Mouse (Mus musculus): ENCODE measurements around the gene Olfr56. TPM values are rescaled to one million over a fixed set of nuclear protein-coding genes. Genes with fewer than 3 reads are reported as not detected.
"Not testable (repeated sequence)": the region's sequence is repeated elsewhere in the genome, so short reads cannot be mapped to it uniquely, and the experiment has no call there.

Gene Olfr56
- polyA plus RNA-seq (2014; fragmentation: Nextera tagmentation; extraction: Ambion mirVana), result not detected in 2 replicates

DNA sequence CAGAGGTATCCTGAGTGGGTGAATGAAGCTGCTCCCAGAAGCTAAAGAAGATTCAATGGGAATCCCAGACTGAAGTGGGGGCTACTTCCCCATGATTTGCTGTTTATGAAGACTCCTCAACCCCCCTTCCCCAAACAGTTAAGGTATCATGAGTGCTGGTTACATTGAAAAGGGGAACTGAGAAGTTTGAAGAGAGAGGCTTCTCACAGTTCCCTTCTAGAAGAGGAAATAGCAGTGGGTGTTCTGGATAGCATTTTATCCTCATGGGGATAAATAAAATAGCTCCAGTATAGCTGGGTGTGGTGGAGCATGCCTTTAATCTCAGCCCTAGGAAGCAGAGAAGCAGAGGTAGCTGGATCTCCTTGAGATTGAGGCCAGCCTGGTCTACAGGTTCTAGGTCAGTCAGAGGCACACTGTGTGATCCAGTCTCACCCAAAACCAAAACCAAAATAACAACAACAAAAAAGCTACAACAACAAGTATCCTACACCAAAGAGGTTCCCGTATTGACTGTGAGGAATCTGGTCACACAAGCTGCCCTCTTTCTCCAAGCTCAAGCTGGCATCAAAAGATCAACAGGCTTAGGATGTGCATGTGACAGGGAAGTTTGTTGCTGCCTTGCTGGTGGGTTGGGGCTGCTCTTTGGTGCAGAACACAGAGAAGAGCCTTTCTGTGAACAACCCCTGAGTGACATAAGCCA, at the start of gene Olfr56:
Olfr56 (plus strand) TSS at position 650 of the 700 bp plus-strand sequence.
- not testable (repeated sequence) for H3K36me3 ChIP-seq (ENCODE audit: control insufficient read depth, insufficient read depth, low read length); H3K9ac ChIP-seq (ENCODE audit: low read length); H3K27me3 ChIP-seq (ENCODE audit: control insufficient read depth, insufficient read depth, low read length); ATAC-seq (replicated peaks; ENCODE audit: low FRiP score); H3K4me1 ChIP-seq (replicated peaks; ENCODE audit: control insufficient read depth, insufficient read depth, low read length); DNase-seq (ENCODE audit: low spot score); H3K4me3 ChIP-seq (ENCODE audit: low read depth, low read length); H3K27ac ChIP-seq (ENCODE audit: low read depth, low read length); H3K4me2 ChIP-seq (ENCODE audit: low read depth, low read length, severe bottlenecking); H3K9me3 ChIP-seq (ENCODE audit: control insufficient read depth, low read length)
- WGBS, result no CpG with 5 or more reads among the region's 1 CpGs

DNA sequence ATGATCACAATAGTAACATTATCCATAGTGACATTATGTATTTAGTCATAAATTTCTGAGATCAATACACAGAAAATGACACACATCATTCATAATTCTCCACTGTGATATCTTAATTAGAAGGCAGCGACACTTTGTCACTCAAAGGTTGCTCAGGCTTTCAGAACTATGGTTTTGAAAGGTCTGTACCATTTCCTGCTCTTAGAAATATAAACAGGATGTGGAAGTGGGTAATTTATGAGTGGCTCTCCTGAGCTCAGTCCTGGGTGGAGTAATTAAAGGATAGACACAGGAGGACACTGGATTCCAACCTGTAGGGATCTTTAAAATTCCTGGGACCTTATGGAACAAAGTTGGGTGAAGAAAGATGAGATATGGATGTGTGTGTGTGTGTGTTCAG, 45.3 kb upstream of the Olfr56 start:
- not testable (repeated sequence) for H3K4me3 ChIP-seq (ENCODE audit: low read depth, low read length); H3K27me3 ChIP-seq (ENCODE audit: control insufficient read depth, insufficient read depth, low read length); H3K4me1 ChIP-seq (replicated peaks; ENCODE audit: control insufficient read depth, insufficient read depth, low read length); H3K36me3 ChIP-seq (ENCODE audit: control insufficient read depth, insufficient read depth, low read length); H3K9ac ChIP-seq (ENCODE audit: low read length); H3K4me2 ChIP-seq (ENCODE audit: low read depth, low read length, severe bottlenecking); H3K27ac ChIP-seq (ENCODE audit: low read depth, low read length); DNase-seq (ENCODE audit: low spot score); ATAC-seq (replicated peaks; ENCODE audit: low FRiP score); H3K9me3 ChIP-seq (ENCODE audit: control insufficient read depth, low read length)
- WGBS, result 78% methylated on average over 1 of the region's 1 CpGs

DNA sequence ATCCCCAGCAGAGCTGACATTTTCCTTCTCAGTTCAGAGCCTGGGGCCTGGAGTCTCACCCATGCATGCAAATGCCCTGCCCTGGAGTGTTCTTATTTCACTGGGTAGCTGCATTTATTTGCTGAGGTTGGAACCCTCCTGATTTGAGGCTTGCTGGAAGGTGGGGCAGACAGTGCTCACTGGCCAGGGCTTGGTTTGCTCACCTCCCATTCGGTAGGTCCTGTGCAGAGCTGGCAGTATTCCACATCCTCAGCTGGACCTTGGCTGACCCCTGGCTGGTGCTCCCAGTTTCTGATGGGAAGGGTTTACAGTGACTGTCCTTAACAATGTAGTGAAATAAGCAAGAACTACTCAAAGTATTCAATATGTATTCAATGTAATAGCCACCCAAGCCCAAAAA, 44.8 kb upstream of the Olfr56 start:
- H3K9ac ChIP-seq (ENCODE audit: low read length); H3K9me3 ChIP-seq (ENCODE audit: control insufficient read depth, low read length); ATAC-seq (replicated peaks; ENCODE audit: low FRiP score); DNase-seq (ENCODE audit: low spot score); H3K4me1 ChIP-seq (replicated peaks; ENCODE audit: control insufficient read depth, insufficient read depth, low read length); H3K4me3 ChIP-seq (ENCODE audit: low read depth, low read length); H3K4me2 ChIP-seq (ENCODE audit: low read depth, low read length, severe bottlenecking); H3K27me3 ChIP-seq (ENCODE audit: control insufficient read depth, insufficient read depth, low read length); H3K36me3 ChIP-seq (ENCODE audit: control insufficient read depth, insufficient read depth, low read length); H3K27ac ChIP-seq (ENCODE audit: low read depth, low read length): not testable (repeated sequence)
- WGBS, result 86% methylated on average over 1 of the region's 1 CpGs

DNA sequence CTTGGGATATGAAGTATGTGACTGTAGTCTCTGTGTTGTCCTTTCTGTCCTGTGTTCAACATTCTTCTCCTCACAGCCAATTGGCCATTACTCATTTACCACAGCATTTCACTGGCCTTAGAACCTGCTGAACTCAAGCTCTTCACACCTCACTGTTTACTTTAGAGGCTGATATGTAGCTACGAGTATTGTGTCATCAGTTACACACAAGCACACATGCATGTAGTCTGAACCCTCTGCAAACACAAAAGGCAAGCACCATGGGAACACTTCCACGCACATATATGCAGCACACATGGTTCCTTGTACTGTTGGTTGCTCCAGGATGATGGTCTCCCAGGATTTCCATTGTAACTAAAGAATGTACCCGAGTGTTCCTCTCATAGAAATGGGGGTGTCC, 43.4 kb upstream of the Olfr56 start:
- H3K4me1 ChIP-seq (replicated peaks; ENCODE audit: control insufficient read depth, insufficient read depth, low read length); H3K27me3 ChIP-seq (ENCODE audit: control insufficient read depth, insufficient read depth, low read length); H3K9ac ChIP-seq (ENCODE audit: low read length); H3K4me2 ChIP-seq (ENCODE audit: low read depth, low read length, severe bottlenecking); H3K4me3 ChIP-seq (ENCODE audit: low read depth, low read length); H3K36me3 ChIP-seq (ENCODE audit: control insufficient read depth, insufficient read depth, low read length); H3K9me3 ChIP-seq (ENCODE audit: control insufficient read depth, low read length); H3K27ac ChIP-seq (ENCODE audit: low read depth, low read length); DNase-seq (ENCODE audit: low spot score); ATAC-seq (replicated peaks; ENCODE audit: low FRiP score): not testable (repeated sequence)
- no CpG with 5 or more reads among the region's 3 CpGs for WGBS

DNA sequence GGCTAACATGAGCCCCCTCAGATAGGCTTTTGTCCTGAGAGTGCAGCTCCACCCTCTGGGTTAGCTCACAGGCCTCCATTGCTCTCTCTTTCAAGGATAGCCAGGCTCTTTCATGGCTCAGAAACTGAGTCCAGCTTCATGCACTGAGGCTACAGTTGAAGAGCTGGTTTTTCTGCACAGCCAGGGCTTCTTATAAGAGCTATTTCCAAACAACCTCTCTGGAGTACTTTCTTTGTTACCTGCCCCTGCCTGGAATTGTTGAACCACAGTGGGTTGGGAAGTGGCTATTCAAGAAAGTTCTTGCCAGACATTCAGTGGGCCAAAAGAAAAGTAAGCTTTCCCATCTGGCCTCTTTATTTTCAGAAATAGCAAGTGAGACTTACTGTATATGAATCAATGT, 39.4 kb upstream of the Olfr56 start:
- not testable (repeated sequence) for H3K27me3 ChIP-seq (ENCODE audit: control insufficient read depth, insufficient read depth, low read length); DNase-seq (ENCODE audit: low spot score); H3K4me3 ChIP-seq (ENCODE audit: low read depth, low read length); H3K27ac ChIP-seq (ENCODE audit: low read depth, low read length); H3K9ac ChIP-seq (ENCODE audit: low read length); ATAC-seq (replicated peaks; ENCODE audit: low FRiP score); H3K9me3 ChIP-seq (ENCODE audit: control insufficient read depth, low read length); H3K4me1 ChIP-seq (replicated peaks; ENCODE audit: control insufficient read depth, insufficient read depth, low read length); H3K4me2 ChIP-seq (ENCODE audit: low read depth, low read length, severe bottlenecking); H3K36me3 ChIP-seq (ENCODE audit: control insufficient read depth, insufficient read depth, low read length)

DNA sequence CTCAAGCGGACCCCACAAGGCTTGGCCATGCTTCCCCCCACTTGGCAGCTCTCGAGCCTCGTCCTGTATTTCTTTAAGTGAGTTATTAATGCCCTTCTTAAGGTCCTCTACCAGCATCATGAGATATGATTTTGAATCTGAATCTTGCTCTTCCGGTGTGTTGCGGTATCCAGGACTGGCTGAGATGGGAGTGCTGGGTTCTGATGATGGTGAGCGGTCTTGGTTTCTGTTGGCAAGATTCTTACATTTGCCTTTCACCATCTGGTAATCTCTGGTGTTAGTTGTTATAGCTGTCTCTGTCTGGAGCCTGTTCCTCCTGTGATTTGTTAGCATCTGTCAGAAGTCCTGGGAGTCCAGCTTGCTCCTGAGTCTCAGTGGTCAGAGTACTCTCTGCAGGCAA, 32.6 kb upstream of the Olfr56 start, which contains the start of gene Psme2b:
Psme2b (minus strand) TSS at position 101 of the 400 bp plus-strand sequence.
- 94% methylated on average over 6 of the region's 6 CpGs for WGBS

DNA sequence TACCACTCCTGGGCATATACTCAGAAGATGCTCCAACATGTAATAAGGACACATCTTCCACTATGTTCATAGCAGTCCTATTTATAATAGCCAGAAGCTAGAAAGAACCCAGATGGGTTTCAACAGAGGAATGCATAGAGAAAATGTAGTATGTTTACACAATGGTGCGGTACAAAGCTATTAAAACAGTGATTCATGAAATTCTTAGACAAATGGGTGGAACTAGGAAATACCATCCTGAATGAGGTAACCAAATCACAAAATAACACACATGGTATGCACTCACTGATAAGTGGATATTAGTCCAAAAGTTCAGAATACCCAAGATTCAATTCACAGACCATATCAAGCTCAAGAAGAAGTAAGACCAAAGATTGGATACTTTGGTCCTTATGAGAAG, 4.0 kb upstream of the Olfr56 start:
- WGBS, result no CpG with 5 or more reads among the region's 1 CpGs
- H3K9ac ChIP-seq (ENCODE audit: low read length); DNase-seq (ENCODE audit: low spot score); H3K4me3 ChIP-seq (ENCODE audit: low read depth, low read length); H3K27me3 ChIP-seq (ENCODE audit: control insufficient read depth, insufficient read depth, low read length); H3K9me3 ChIP-seq (ENCODE audit: control insufficient read depth, low read length); H3K4me2 ChIP-seq (ENCODE audit: low read depth, low read length, severe bottlenecking); H3K27ac ChIP-seq (ENCODE audit: low read depth, low read length); ATAC-seq (replicated peaks; ENCODE audit: low FRiP score); H3K4me1 ChIP-seq (replicated peaks; ENCODE audit: control insufficient read depth, insufficient read depth, low read length); H3K36me3 ChIP-seq (ENCODE audit: control insufficient read depth, insufficient read depth, low read length): not testable (repeated sequence)

More for the DNA sequence above, 32.6 kb upstream of the Olfr56 start, which contains the start of gene Psme2b:
- DNase-seq (ENCODE audit: low spot score); H3K4me2 ChIP-seq (ENCODE audit: low read depth, low read length, severe bottlenecking); H3K9ac ChIP-seq (ENCODE audit: low read length); H3K4me3 ChIP-seq (ENCODE audit: low read depth, low read length); H3K27me3 ChIP-seq (ENCODE audit: control insufficient read depth, insufficient read depth, low read length); H3K4me1 ChIP-seq (replicated peaks; ENCODE audit: control insufficient read depth, insufficient read depth, low read length); H3K36me3 ChIP-seq (ENCODE audit: control insufficient read depth, insufficient read depth, low read length); H3K9me3 ChIP-seq (ENCODE audit: control insufficient read depth, low read length); ATAC-seq (replicated peaks; ENCODE audit: low FRiP score); H3K27ac ChIP-seq (ENCODE audit: low read depth, low read length): not testable (repeated sequence)

DNA sequence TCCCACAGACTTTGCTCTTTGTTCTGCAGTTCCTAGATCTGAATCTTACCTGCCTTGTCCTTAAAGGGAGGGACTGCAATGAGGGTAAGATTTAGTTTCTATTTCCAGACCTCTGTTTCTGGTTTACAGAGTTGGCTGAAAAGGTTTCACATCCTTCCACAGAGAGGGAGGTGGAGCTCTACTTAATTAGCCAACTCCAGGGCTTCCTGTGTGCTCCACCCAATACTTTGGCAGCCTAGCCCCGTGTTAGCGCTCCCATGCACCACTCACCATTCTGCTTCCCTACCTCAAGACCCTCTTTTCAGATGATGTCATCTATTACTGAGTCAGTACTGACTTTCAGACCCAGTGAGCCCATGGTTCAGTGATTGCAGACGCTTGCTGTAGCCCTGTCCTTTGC, 562 bp downstream of the Olfr56 start, which contains the start of gene 9930111J21Rik1:
9930111J21Rik1 (minus strand) TSS at position 148 of the 400 bp plus-strand sequence.
- H3K9me3 ChIP-seq (ENCODE audit: control insufficient read depth, low read length); H3K27me3 ChIP-seq (ENCODE audit: control insufficient read depth, insufficient read depth, low read length); ATAC-seq (replicated peaks; ENCODE audit: low FRiP score); H3K36me3 ChIP-seq (ENCODE audit: control insufficient read depth, insufficient read depth, low read length); H3K4me2 ChIP-seq (ENCODE audit: low read depth, low read length, severe bottlenecking); H3K4me3 ChIP-seq (ENCODE audit: low read depth, low read length); H3K4me1 ChIP-seq (replicated peaks; ENCODE audit: control insufficient read depth, insufficient read depth, low read length); H3K9ac ChIP-seq (ENCODE audit: low read length); DNase-seq (ENCODE audit: low spot score); H3K27ac ChIP-seq (ENCODE audit: low read depth, low read length): not testable (repeated sequence)
- WGBS, result no CpG with 5 or more reads among the region's 3 CpGs

DNA sequence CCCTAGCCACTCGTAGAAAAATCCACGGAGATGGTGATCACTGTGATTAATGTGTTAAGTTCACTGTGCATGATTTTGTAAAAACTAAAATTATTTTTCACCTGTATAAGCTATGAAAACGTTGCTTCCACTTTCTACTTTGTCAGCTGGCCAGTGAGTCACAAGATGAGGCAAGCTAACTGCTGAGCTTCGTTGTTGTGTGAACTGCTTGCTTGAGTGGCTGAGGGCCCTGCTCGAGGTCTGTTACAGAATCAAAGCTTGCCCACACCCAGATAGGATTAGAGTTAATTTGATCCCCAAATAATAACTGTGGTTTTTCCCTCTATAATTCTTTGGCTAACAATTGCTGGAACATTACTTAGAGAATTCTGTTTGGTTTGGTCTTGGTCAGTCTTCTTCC, 1.4 kb downstream of the Olfr56 start:
- not testable (repeated sequence) for H3K9me3 ChIP-seq (ENCODE audit: control insufficient read depth, low read length); H3K36me3 ChIP-seq (ENCODE audit: control insufficient read depth, insufficient read depth, low read length); ATAC-seq (replicated peaks; ENCODE audit: low FRiP score); H3K27me3 ChIP-seq (ENCODE audit: control insufficient read depth, insufficient read depth, low read length); H3K4me1 ChIP-seq (replicated peaks; ENCODE audit: control insufficient read depth, insufficient read depth, low read length); DNase-seq (ENCODE audit: low spot score); H3K4me3 ChIP-seq (ENCODE audit: low read depth, low read length); H3K27ac ChIP-seq (ENCODE audit: low read depth, low read length); H3K4me2 ChIP-seq (ENCODE audit: low read depth, low read length, severe bottlenecking); H3K9ac ChIP-seq (ENCODE audit: low read length)
- no CpG with 5 or more reads among the region's 5 CpGs for WGBS

Measured in forebrain, embryonic 11.5 days (tissue).